ENCODE assay signal across 19 mouse cellular contexts in genomic region chr1:182675346-182675745, GRCm38 (mm10).
DNase-seq lines count a peak whose midpoint lies in the region; ATAC-seq and TF ChIP-seq lines count a peak whose summit lies in the region.
"Had no signal": no experiment of that assay in that cellular context is flagged by ENCODE, and none has a peak within 500 bp of the region (broad histone marks: within the 10 kb centered on the region; RNA-seq: fewer than 3 reads in every experiment).

No protein-coding gene starts in this region.

- no peak for ATAC-seq in embryonic facial prominence, embryonic 14.5 days (ENCODE audit: low read depth)
- ATAC-seq: forebrain, embryonic 14.5 days; midbrain, embryonic 13.5 days; Patski had no signal

- H3K4me3 ChIP-seq in embryonic facial prominence, embryonic 14.5 days (ENCODE audit: low read depth, low read length) = no peak overlapping the region
- no peak overlapping the region for H3K4me3 ChIP-seq in left cerebral cortex, adult 2 months
- H3K4me3 ChIP-seq: limb, embryonic 13.5 days; midbrain, embryonic 13.5 days; myocyte; stomach, embryonic 15.5 days had no signal

- no peak overlapping the region for H3K27ac ChIP-seq in embryonic facial prominence, embryonic 14.5 days (replicated peaks; ENCODE audit: low read depth, low read length)
- H3K27ac ChIP-seq in left cerebral cortex, adult 2 months = no peak overlapping the region
- H3K27ac ChIP-seq: hindbrain, embryonic 14.5 days; limb, embryonic 13.5 days; midbrain, embryonic 13.5 days; stomach, embryonic 15.5 days had no signal

- no peak overlapping the region for H3K9ac ChIP-seq in embryonic facial prominence, embryonic 14.5 days (ENCODE audit: low read depth, low read length)
- H3K9ac ChIP-seq: hindbrain, embryonic 14.5 days; limb, embryonic 13.5 days; midbrain, embryonic 13.5 days; stomach, embryonic 15.5 days had no signal

- peaks cover 10% of the 10 kb centered on the region for H3K4me1 ChIP-seq in embryonic facial prominence, embryonic 14.5 days (ENCODE audit: control insufficient read depth, insufficient read depth, low read length)

- no peaks in the 10 kb centered on the region for H3K9me3 ChIP-seq in embryonic facial prominence, embryonic 14.5 days (ENCODE audit: control insufficient read depth, low read length)
- H3K9me3 ChIP-seq: limb, embryonic 13.5 days; midbrain, embryonic 13.5 days; stomach, embryonic 15.5 days had no signal

- DNase-seq in heart, postnatal 4 days = peak; percentile 28
- no peak for DNase-seq in heart, postnatal 36 days
- DNase-seq in embryonic facial prominence, embryonic 14.5 days (ENCODE audit: low spot score) = peak; percentile 43
- peak; percentile 33 to 51 for DNase-seq in kidney, postnatal 25 days
- DNase-seq in lung, postnatal 14 days = peak; percentile 43
- no peak for DNase-seq in ovary, postnatal 14 days (ENCODE audit: low spot score)
- no peak for DNase-seq in left cerebral cortex, adult 2 months (ENCODE audit: extremely low spot score in 1 of 2, low spot score in 2 of 2)
- DNase-seq: B cell, adult 2 months; cerebellum, adult 11 months; heart, adult 18-20 months; right cerebral cortex, adult 18-20 months; thymus, postnatal 25 days had no signal

- H3K36me3 ChIP-seq in embryonic facial prominence, embryonic 14.5 days (ENCODE audit: control insufficient read depth, insufficient read depth, low read length) = no peaks in the 10 kb centered on the region
- H3K36me3 ChIP-seq: limb, embryonic 13.5 days; midbrain, embryonic 13.5 days; stomach, embryonic 15.5 days had no signal

- no peaks in the 10 kb centered on the region for H3K27me3 ChIP-seq in embryonic facial prominence, embryonic 14.5 days (replicated peaks; ENCODE audit: control insufficient read depth, insufficient read depth, low read length)
- H3K27me3 ChIP-seq: limb, embryonic 13.5 days; midbrain, embryonic 13.5 days; Patski; stomach, embryonic 15.5 days had no signal

- intact Hi-C loops in heart, postnatal 36 days (cut with DNase I) = no loop called here
- intact Hi-C loops in left cerebral cortex, adult 2 months (cut with DNase I) = no loop called here

- WGBS in embryonic facial prominence, embryonic 14.5 days = 32% methylated on average over 8 of the region's 8 CpGs

- H3K4me2 ChIP-seq in embryonic facial prominence, embryonic 14.5 days (ENCODE audit: low read depth, low read length) = no peak overlapping the region
- H3K4me2 ChIP-seq: hindbrain, embryonic 14.5 days; limb, embryonic 13.5 days; midbrain, embryonic 13.5 days; stomach, embryonic 15.5 days had no signal

- no peak for TF ChIP-seq CTCF in left cerebral cortex, adult 2 months (IDR thresholded peaks at IDR 0.05)

Comparison
In these comparisons a context has a peak if more than half of its experiments do, and no peak if none do; other contexts are left out.
1. DNase-seq: peak in heart, postnatal 4 days (single experiment), embryonic facial prominence, embryonic 14.5 days (single experiment), kidney, postnatal 25 days (2 of 2) and lung, postnatal 14 days (single experiment); none in heart, postnatal 36 days (0 of 2), ovary, postnatal 14 days (single experiment) and left cerebral cortex, adult 2 months (0 of 2).